Mouse (Mus musculus) cerebellum, adult 11-12 months (tissue): ENCODE results near the gene 4933406M09Rik.

Experiments
- DNase-seq: peaks from one replicate; pipeline ENCODE4 v3.0.0; 2022

4933406M09Rik gene

GRCm38 (mm10) chr1:134435414-134435813 lies 49.7 kb downstream of the 4933406M09Rik start:
- no peak for DNase-seq

- DNase-seq = no peak
Observed at GRCm38 (mm10) chr1:134440437-134440836, 54.7 kb downstream of the 4933406M09Rik start.
